Mouse (Mus musculus) layer of hippocampus, adult 9-10 months (tissue): ENCODE data around the gene Scn8a.

ENCODE experiments used
- DNase-seq: peaks from one replicate; pipeline ENCODE4 v3.0.0; 2022; ENCODE audit warnings: low spot score

The Scn8a gene

GRCm38 (mm10) chr15:101069641-101070190, 200.1 kb downstream of the Scn8a start:
- no peak for DNase-seq

DNA sequence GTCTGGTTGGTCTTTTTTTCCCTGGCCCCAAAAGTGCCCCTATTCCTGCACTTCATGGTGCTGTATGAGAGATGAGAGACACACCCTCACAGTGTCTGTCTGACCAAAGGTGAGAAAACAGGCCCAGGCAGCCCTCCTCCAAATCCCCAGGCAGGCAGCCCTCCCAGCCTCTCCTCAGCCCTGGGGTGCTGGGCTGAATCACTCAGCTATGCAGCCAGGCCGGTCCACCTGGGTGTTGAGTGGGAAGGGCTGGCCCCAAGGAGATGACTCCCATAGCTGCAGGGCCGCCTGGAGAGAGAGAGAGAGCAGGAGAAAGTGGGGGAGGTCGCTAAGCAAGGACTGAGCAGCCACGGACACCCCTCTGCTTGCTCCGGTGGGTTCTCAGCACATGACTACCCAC, 201.1 kb downstream of the Scn8a start:
- DNase-seq = no peak

DNA sequence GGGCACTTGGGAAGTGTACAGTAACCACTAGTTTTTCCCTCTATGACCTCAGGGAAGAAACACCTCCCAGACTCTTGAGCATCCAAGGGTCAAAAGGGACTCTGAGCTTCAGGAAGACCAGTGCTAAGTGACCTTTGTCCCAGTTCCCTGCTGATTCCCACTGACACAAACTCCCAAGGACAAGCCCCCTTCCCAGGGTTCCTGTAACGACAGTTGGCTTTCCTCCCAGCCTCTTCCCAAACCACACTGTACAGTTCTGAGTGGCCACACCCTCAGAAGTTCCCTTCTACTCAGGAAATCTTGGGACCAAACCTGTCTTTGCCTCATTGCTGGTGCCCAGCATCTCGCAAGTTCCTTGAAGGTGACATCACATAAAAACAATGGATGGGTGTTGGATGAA, 203.1 kb downstream of the Scn8a start:
- DNase-seq = no peak

DNA sequence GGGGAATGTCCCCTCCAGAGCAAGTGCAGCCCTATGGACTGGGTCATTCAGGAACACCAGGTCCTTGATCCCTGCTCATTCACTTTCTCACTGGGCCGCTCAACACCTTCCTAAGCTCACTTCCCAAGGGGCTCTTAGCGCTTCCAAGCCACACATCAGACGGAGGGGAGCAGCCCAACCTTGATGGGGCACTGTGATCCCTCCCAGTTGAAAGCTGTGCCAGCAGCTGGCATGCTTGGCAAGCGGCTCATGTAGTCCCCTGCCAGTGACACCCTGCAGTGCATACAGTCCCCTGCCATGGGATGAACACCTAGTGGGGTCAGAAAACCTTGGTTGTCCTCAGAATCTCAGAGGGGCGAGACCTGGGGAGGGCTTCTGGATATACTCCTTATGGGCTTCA, 204.4 kb downstream of the Scn8a start:
- no peak for DNase-seq

- DNase-seq = no peak
These were observed 205.5 kb downstream of the Scn8a start for GRCm38 (mm10) chr15:101075150-101075549.

DNA sequence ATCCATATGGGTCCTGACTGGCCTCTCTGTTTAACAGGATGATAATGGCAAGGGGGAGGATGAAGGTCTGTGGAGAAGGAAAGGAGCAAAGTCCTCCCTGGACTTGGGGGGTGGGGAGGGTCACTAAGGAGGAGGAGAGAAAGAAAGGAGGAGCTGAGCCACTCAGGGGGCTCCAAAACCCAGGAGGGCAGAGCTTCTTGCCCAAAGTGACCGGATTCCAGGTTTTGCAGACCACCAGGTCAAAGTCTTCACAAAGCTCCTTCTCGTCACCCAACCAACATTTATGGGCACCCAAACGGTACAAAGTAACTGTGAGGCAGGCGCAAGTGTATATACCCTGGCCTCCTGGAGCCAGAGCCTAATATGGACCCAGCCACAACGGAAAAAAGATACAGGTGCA, 206.0 kb downstream of the Scn8a start:
- DNase-seq = no peak

DNA sequence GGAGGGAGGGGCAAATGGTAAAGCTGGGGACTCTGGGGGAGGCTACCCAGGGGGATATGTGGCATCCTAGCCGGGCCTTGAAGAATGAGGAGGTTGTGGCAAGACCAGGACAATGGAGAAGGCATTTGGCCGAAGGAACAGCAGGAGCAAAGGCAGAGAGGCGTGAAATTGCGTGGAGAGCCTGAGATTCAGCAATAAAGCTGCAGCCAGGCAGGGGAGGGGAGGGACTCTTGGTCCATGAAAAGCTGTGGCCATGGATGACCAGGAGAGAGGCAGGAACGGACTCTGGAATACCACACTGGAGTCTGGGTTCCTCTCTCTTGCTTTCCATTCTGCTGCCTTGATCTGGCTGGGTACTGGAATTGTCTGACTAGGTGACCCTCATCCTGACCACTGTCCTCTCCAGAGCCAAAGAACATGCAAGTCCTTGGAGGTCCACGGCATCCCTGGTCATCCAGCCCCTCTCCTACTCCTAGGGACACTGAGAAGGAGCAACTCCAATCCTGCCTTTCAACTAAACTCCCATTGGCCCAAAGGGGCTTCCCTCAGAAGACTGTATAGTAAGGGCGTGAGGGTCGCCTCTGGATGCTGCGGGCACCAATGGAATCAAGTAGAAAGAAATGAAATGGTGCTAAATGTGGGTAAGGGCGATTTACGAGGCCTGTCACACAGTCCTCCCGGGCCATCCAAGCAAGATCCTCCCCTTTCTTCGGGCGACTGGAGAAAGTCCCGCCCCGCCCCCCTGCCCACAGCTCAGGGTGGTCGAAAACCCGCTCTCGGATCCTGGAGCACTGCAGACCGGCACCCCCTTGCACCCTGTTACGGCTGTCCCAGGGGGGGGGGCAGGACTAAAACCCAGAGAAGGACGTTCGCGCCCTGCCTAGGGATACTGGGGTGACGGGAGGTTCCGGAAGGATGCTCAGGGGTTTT, 206.7 kb downstream of the Scn8a start:
- DNase-seq = no peak

DNA sequence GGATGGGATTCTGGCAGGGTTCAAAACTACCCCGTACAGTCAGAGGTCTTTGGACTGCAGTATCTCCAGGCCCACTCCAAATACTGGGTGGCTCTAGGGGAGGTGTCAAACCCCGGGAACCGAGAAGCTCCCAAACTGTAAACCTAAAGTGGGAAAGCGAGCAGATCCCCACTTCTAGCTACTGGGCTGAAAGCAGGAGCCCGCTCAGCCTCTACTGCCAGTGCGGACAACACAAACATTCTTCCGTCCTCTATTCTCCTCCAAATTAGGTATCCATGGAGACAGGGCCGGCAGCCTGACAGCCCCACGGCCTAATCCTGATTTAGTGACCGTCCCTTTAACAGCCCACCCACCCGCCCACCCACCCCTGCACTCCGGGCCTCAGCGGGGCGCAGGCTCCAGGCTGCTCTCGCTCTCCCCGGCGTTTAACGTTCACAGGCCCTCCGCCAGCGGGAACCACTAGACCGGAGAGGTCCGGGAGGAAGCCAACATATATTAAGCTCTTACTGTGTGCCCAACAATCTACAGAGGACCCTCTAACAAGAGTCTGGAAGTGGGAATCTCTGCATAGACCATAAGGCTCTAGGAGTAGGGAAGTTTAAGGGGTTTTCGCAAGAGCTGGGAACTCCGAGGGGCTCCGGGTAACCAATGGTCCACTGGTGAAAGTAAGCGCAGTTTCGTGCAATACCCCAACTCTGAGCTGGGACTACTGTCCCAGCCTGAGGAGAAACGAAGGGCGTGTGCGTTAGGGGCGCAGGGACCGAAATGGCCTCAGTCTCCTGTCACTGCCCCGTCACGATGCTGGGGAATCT, 207.5 kb downstream of the Scn8a start:
- no peak for DNase-seq

DNA sequence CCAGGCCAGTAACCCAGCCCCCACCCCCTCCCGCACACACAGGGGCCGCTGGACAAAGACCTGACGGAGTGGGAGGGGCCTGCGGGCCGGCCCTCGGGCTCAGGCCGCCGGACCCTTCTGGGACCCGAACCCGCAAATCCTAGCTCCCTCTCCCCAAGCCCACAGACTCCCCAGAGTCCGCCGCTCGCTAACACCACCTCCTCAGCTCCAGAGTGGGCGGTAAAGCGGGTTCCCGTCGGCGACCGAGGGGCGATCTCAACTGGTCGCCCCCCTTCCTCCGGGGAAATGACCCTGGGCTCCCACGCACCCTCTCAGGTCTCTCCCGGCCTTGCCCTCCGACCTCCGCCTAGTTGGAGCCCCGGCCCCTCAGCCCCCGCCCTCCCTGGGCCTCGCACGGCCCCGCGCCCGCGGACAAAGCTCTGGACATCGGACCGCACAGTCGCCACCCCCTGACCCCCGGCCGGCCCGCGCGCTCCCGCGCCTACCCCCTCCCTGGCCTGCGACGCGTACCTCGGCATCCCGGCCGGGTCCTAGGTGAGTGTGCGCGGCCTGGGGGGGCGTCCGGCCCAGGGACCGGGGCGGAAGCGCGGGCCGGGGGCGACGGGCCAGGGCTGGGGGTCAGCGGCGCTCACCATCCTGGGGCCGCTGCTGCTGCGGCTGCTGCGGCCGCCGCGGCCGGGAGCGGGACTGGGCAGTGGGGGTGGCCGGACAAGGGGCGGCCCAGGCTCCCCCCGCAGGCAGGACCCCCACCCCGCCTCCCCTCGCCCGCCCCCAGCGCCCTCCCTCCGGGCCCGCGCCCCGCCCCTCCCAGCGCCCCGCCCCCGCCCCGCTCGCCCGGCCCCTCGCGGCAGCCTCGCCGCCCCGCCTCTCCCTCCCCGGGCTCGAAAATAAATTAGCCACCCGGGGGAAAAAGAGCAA, 208.4 kb downstream of the Scn8a start, which contains the start of gene Fignl2:
Gene Fignl2, minus strand, starts transcription at position 755 of the 918 bp plus-strand sequence.
- DNase-seq = no peak

DNA sequence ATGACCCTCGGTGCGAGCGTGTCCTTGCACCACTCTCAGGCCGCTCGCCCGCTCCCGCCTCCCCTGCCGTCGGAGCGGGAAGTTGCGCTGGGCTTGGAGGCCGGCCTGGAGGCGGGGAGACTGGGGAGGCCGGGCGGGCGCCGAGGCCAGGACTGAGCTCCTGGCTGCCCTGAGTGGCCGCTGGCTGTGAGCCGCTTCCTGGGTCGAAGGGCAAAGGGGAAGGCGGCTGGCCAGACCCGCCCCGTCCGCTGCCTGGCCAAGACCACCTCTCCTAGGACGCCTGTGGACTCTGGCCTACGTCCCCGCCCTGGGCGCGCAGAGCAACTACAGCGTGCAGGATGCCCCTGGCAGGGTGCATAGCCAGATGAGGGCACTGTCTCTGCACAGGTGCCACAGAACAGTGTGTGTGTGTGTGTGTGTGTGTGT, 209.1 kb downstream of the Scn8a start:
- DNase-seq = peak; percentile 47

GRCm38 (mm10) chr15:101080031-101080520, 210.4 kb downstream of the Scn8a start:
- no peak for DNase-seq

DNA sequence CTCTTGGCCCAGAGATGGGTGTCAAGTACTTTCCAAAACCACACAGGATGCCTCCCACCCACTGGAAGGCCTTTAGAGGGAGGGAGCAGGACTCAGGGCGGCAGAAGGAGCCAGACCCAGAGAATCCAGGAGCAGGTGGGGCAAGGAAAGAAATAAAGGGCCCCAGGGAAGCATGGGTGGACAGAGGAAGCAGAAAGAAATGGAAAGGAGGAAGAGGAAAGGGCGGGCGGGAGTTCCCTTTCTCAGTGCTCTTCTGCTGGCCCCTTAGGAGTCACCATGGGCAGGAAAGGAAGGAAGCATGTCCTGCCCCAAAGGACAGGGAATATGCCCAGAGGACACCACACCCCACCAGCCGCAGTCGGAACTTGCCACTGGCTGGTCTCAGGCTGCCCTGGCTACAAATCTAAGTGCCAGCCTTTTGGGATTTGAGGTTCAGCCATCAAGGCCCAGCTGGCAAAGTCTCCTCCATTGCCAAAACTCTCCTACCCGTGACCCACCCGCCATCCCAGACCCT, 211.4 kb downstream of the Scn8a start:
- DNase-seq = no peak

GRCm38 (mm10) chr15:101082236-101082635, 212.6 kb downstream of the Scn8a start:
- DNase-seq = no peak

GRCm38 (mm10) chr15:101084499-101084898, 214.8 kb downstream of the Scn8a start:
- no peak for DNase-seq

- no peak for DNase-seq
These were observed 216.8 kb downstream of the Scn8a start for GRCm38 (mm10) chr15:101086451-101086850.

- no peak for DNase-seq
These were observed 217.3 kb downstream of the Scn8a start for GRCm38 (mm10) chr15:101086956-101087355.

- DNase-seq = no peak
These were observed 218.6 kb downstream of the Scn8a start for GRCm38 (mm10) chr15:101088291-101088690.

- no peak for DNase-seq
These were observed 221.9 kb downstream of the Scn8a start for GRCm38 (mm10) chr15:101091551-101091950.

- DNase-seq = no peak
These were observed 222.6 kb downstream of the Scn8a start for GRCm38 (mm10) chr15:101092121-101092828.
